In genomic region chr5:77385900-77386595, GRCm38 (mm10) we compare ENCODE assay signal across 18 mouse cellular contexts. TPM values are rescaled to one million over a fixed set of nuclear protein-coding genes. Genes with fewer than 3 reads are reported as not detected.
A peak's percentile ranks its signal among the peaks of the same experiment; 100 is the strongest.
DNase-seq lines count a peak whose midpoint lies in the region; ATAC-seq and TF ChIP-seq lines count a peak whose summit lies in the region.
"Had no signal": no experiment of that assay in that cellular context is flagged by ENCODE, and none has a peak within 500 bp of the region (broad histone marks: within the 10 kb centered on the region; RNA-seq: fewer than 3 reads in every experiment).

No protein-coding gene starts in this region.

- no peak overlapping the region for H3K4me3 ChIP-seq in gastrocnemius, adult 2 months
- H3K4me3 ChIP-seq: embryonic facial prominence, embryonic 13.5 days; forebrain, embryonic 10.5 days; midbrain, embryonic 12.5 days; stomach, embryonic 15.5 days had no signal

- ATAC-seq in hematopoietic stem cell, adult 5-6 weeks (replicated peaks in 1 of 2; ENCODE audit: insufficient read depth in 1 of 2, low FRiP score in 2 of 2, low TSS enrichment in 1 of 2, low read depth in 1 of 2, poor library complexity in 2 of 2, severe bottlenecking in 2 of 2), result peak; percentile 40 to 47; a peak in 3 of 4 replicates
- no peak; the same call in 1 of the 2 replicates for ATAC-seq in monocyte, adult 5-6 weeks (replicated peaks; ENCODE audit: insufficient number of reproducible peaks, low FRiP score, low TSS enrichment, poor library complexity, severe bottlenecking)

- intact Hi-C loops in gastrocnemius, adult 2 months (cut with DNase I), result no loop called here

- peak overlapping the region; percentile 69 for H3K27ac ChIP-seq in gastrocnemius, adult 2 months
- H3K27ac ChIP-seq: embryonic facial prominence, embryonic 13.5 days; forebrain, embryonic 10.5 days; midbrain, embryonic 12.5 days; stomach, embryonic 15.5 days had no signal

- TF ChIP-seq CTCF in gastrocnemius, adult 2 months (IDR thresholded peaks at IDR 0.05), result no peak

- DNase-seq in gastrocnemius, adult 2 months, result no peak
- no peak for DNase-seq in gastrocnemius, postnatal 25 days
- peak; percentile 15 for DNase-seq in kidney, postnatal 10 days
- no peak for DNase-seq in kidney, postnatal 14 days
- DNase-seq in 416B (ENCODE audit: low read depth), result peak; percentile 95
- DNase-seq in layer of hippocampus, adult 9-11 months, result no peak
- DNase-seq: adrenal gland, postnatal 10 days; cerebellum, adult 11-12 months; gastrocnemius, postnatal 36 days; liver, postnatal 0 days; lung, postnatal 36 days; thymus, postnatal 36 days had no signal

RNA-seq across cellular contexts. Expression of gene Igfbp7, which starts 21.8 kb away (rescaled TPM):
- 10 to 100 TPM; 63.6 to 92.5 TPM for total RNA-seq in gastrocnemius, adult 2 months (2021)
- total RNA-seq in gastrocnemius, postnatal 25 days (2021), result 100 to 1,000 TPM; 105 to 156 TPM
- total RNA-seq in hematopoietic stem cell, adult 5-6 weeks (2017), result 0.56 and 1.7 TPM in 2 replicates
- total RNA-seq in monocyte, adult 5-6 weeks (2017), result 2.7 to 6.7 TPM (median 5.0 TPM) in 3 replicates

Comparison
In these comparisons a context has a peak if more than half of its experiments do, and no peak if none do; other contexts are left out.
1. DNase-seq: peak in kidney, postnatal 10 days (single experiment) and 416B (single experiment); none in gastrocnemius, adult 2 months (single experiment), gastrocnemius, postnatal 25 days (single experiment), kidney, postnatal 14 days (single experiment) and layer of hippocampus, adult 9-11 months (single experiment).